Mouse (Mus musculus): ENCODE data around the gene Mecom. TPM values are rescaled to one million over a fixed set of nuclear protein-coding genes. Genes with fewer than 3 reads are reported as not detected.

The Mecom gene
- total and polyA plus RNA-seq, 2 experiments from 2014 or later, result 2.6 to 5.1 TPM

DNA sequence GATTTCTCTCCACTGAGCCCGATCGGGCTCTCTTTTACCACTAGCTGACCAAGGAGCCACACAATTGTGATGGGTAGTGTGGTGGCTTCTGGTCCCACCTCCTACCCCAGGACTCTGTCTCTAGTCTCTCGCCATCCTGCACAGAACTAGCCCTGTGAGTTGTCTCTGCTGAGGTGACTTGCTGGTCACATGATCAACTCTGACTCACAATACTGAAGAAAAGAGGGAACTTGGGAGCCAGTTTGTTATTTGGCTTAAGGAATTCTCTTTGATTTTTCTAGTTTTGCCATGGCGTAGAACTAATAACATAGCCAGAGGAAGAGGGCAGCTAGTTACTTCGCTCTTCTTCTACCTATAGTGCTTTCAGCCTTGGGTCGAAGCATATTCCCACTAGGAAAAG lies 496.5 kb downstream of the Mecom start:
- DNase-seq (ENCODE audit: low spot score), result no peak
- no peak overlapping the region for H3K4me2 ChIP-seq (ENCODE audit: low read depth, low read length, poor library complexity, severe bottlenecking)
- 96% methylated on average over 6 of the region's 6 CpGs for WGBS
- no peaks in the 10 kb centered on the region for H3K4me1 ChIP-seq (ENCODE audit: insufficient read depth, low read length)
- ATAC-seq (ENCODE audit: low FRiP score), result no peak
- no peak overlapping the region for H3K27ac ChIP-seq (ENCODE audit: low read depth, low read length)
- no peaks in the 10 kb centered on the region for H3K9me3 ChIP-seq (ENCODE audit: low read length)
- no peak for TF ChIP-seq CTCF (IDR thresholded peaks at IDR 0.05)
- H3K9ac ChIP-seq (replicated peaks; ENCODE audit: low read length, poor library complexity, severe bottlenecking), result no peak overlapping the region
- no peaks in the 10 kb centered on the region for H3K36me3 ChIP-seq (ENCODE audit: insufficient read depth, low read length)
- H3K4me3 ChIP-seq (ENCODE audit: low read depth, low read length), result no peak overlapping the region
- H3K27me3 ChIP-seq (ENCODE audit: insufficient read depth, low read length), result no peaks in the 10 kb centered on the region

DNA sequence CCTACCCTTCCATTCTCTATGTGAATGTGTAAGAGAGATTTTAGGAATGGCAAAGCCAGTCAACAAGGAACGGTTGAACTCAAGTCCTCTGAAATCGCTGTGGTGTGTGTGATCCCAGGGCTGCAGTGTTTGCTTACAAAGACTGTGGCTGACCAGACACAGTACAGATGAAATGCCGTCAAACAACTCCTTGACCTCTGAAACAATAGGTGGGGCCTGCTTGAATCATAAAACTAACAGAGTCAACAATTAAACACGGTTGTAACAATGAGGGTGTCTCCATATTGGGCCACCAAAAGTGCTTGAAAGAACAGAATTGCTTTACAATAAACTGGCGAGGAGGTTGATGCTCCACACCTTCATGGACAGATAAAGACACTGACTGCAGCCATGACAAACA lies 497.0 kb downstream of the Mecom start:
- Histone ChIP-seq H3K9ac (replicated peaks; ENCODE audit: low read length, poor library complexity, severe bottlenecking) (no peak overlapping the region), H3K4me2 (ENCODE audit: low read depth, low read length, poor library complexity, severe bottlenecking) (no peak overlapping the region), H3K27me3 (ENCODE audit: insufficient read depth, low read length) (no peaks in the 10 kb centered on the region), H3K27ac (ENCODE audit: low read depth, low read length) (no peak overlapping the region), H3K4me1 (ENCODE audit: insufficient read depth, low read length) (no peaks in the 10 kb centered on the region), H3K4me3 (ENCODE audit: low read depth, low read length) (no peak overlapping the region), H3K36me3 (ENCODE audit: insufficient read depth, low read length) (no peaks in the 10 kb centered on the region), H3K9me3 (ENCODE audit: low read length) (no peaks in the 10 kb centered on the region)
- no peak for DNase-seq (ENCODE audit: low spot score)
- no peak for ATAC-seq (ENCODE audit: low FRiP score)
- WGBS, result 81% methylated on average over 5 of the region's 5 CpGs
- TF ChIP-seq CTCF (IDR thresholded peaks at IDR 0.05), result no peak

GRCm38 (mm10) chr3:30048792-30049191 lies 499.0 kb downstream of the Mecom start:
- ATAC-seq (ENCODE audit: low FRiP score), result no peak
- H3K4me3 ChIP-seq (ENCODE audit: low read depth, low read length), result no peak overlapping the region
- no peak for TF ChIP-seq CTCF (IDR thresholded peaks at IDR 0.05)
- H3K4me1 ChIP-seq (ENCODE audit: insufficient read depth, low read length), result no peaks in the 10 kb centered on the region
- no peak overlapping the region for H3K9ac ChIP-seq (replicated peaks; ENCODE audit: low read length, poor library complexity, severe bottlenecking)
- no peaks in the 10 kb centered on the region for H3K36me3 ChIP-seq (ENCODE audit: insufficient read depth, low read length)
- DNase-seq (ENCODE audit: low spot score), result no peak
- 89% methylated on average over 5 of the region's 5 CpGs for WGBS
- H3K27me3 ChIP-seq (ENCODE audit: insufficient read depth, low read length), result no peaks in the 10 kb centered on the region
- no peak overlapping the region for H3K27ac ChIP-seq (ENCODE audit: low read depth, low read length)
- H3K4me2 ChIP-seq (ENCODE audit: low read depth, low read length, poor library complexity, severe bottlenecking), result no peak overlapping the region
- no peaks in the 10 kb centered on the region for H3K9me3 ChIP-seq (ENCODE audit: low read length)

GRCm38 (mm10) chr3:30048157-30048556 lies 499.7 kb downstream of the Mecom start:
- ATAC-seq (ENCODE audit: low FRiP score), result no peak
- 33% methylated on average over 4 of the region's 4 CpGs for WGBS
- Histone ChIP-seq H3K4me2 (ENCODE audit: low read depth, low read length, poor library complexity, severe bottlenecking) (no peak overlapping the region), H3K36me3 (ENCODE audit: insufficient read depth, low read length) (no peaks in the 10 kb centered on the region), H3K9me3 (ENCODE audit: low read length) (no peaks in the 10 kb centered on the region), H3K4me1 (ENCODE audit: insufficient read depth, low read length) (no peaks in the 10 kb centered on the region), H3K9ac (replicated peaks; ENCODE audit: low read length, poor library complexity, severe bottlenecking) (no peak overlapping the region), H3K27ac (ENCODE audit: low read depth, low read length) (no peak overlapping the region), H3K27me3 (ENCODE audit: insufficient read depth, low read length) (no peaks in the 10 kb centered on the region), H3K4me3 (ENCODE audit: low read depth, low read length) (no peak overlapping the region)
- no peak for DNase-seq (ENCODE audit: low spot score)
- TF ChIP-seq CTCF (IDR thresholded peaks at IDR 0.05), result no peak

GRCm38 (mm10) chr3:30043525-30043924 lies 504.3 kb downstream of the Mecom start:
- H3K4me3 ChIP-seq (ENCODE audit: low read depth, low read length), result no peak overlapping the region
- no peaks in the 10 kb centered on the region for H3K9me3 ChIP-seq (ENCODE audit: low read length)
- WGBS, result 84% methylated on average over 3 of the region's 3 CpGs
- no peak overlapping the region for H3K9ac ChIP-seq (replicated peaks; ENCODE audit: low read length, poor library complexity, severe bottlenecking)
- TF ChIP-seq CTCF (IDR thresholded peaks at IDR 0.05), result no peak
- DNase-seq (ENCODE audit: low spot score), result no peak
- H3K4me2 ChIP-seq (ENCODE audit: low read depth, low read length, poor library complexity, severe bottlenecking), result no peak overlapping the region
- H3K4me1 ChIP-seq (ENCODE audit: insufficient read depth, low read length), result no peaks in the 10 kb centered on the region
- H3K27me3 ChIP-seq (ENCODE audit: insufficient read depth, low read length), result no peaks in the 10 kb centered on the region
- H3K36me3 ChIP-seq (ENCODE audit: insufficient read depth, low read length), result no peaks in the 10 kb centered on the region
- H3K27ac ChIP-seq (ENCODE audit: low read depth, low read length), result no peak overlapping the region
- ATAC-seq (ENCODE audit: low FRiP score), result no peak

DNA sequence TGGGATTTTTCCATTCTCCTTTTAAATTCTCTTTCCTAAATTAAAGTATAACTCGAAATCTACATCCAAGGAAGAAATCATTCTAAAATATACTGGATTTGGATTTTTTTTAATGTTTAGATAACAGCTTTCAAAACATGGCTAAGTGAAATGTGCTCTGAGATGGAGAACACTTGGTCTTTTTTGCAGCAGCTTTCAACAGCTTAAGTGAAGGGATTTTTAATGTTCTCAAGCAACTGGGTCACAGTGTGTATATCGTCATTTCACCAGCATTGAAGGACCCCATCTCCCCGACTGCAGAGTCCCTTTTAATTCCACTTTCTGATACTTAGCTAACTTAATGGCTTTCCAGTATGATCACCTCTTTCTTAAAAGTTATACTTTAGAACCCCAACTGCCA lies 509.3 kb downstream of the Mecom start:
- DNase-seq (ENCODE audit: low spot score) (no peak), ATAC-seq (ENCODE audit: low FRiP score) (no peak)
- H3K9ac ChIP-seq (replicated peaks; ENCODE audit: low read length, poor library complexity, severe bottlenecking), result no peak overlapping the region
- H3K4me3 ChIP-seq (ENCODE audit: low read depth, low read length), result no peak overlapping the region
- no peaks in the 10 kb centered on the region for H3K4me1 ChIP-seq (ENCODE audit: insufficient read depth, low read length)
- H3K27me3 ChIP-seq (ENCODE audit: insufficient read depth, low read length), result no peaks in the 10 kb centered on the region
- H3K36me3 ChIP-seq (ENCODE audit: insufficient read depth, low read length), result no peaks in the 10 kb centered on the region
- no peak for TF ChIP-seq CTCF (IDR thresholded peaks at IDR 0.05)
- 87% methylated on average over 3 of the region's 3 CpGs for WGBS
- no peaks in the 10 kb centered on the region for H3K9me3 ChIP-seq (ENCODE audit: low read length)
- H3K4me2 ChIP-seq (ENCODE audit: low read depth, low read length, poor library complexity, severe bottlenecking), result no peak overlapping the region
- no peak overlapping the region for H3K27ac ChIP-seq (ENCODE audit: low read depth, low read length)

Measured in midbrain, postnatal 0 days (tissue).